In the genomic region with DNA sequence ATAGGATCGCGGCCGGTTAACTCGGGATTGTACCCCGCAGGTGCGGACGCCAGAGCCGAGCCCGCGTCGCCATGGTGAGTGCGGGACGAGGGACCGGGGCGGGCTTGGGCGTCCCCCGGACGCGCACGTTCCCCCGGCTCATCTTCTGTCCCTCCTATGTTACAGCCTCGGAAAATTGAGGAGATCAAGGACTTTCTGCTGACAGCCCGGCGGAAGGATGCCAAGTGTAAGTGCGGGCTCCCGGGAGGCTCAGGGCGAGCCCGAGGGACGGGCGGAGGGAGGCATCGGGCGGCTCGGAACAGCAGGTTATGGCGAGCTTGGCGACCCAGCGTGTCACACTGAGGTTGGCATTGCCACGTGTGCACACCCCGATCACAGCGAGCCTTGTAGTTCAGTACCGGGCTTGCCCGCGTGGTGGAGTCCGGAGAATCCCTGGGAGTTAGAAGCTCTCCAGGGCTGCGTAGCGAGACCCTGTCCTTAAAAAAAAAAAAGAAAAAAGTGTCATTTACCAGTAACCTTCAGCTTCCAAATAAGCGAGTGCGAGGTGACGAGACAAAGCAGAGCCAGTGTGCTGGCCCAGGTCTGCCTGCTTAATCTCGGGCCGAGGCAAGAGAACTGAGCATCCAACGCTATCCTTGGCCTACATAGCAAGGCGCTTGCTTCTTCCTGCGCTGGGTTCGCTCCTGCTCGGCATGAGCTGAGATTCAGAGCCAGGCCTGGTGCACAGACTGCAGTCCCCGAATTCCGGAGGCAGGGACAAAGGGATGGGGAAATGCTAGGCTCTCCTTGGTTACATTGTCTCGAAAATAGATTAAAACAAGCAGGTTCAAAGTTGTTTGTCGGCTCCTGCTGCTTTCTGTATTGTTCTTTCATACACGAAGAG, we compare ENCODE assay signal across 8 mouse cellular contexts. TPM values are rescaled to one million over a fixed set of nuclear protein-coding genes. Genes with fewer than 3 reads are reported as not detected.
DNase-seq lines count a peak whose midpoint lies in the region; ATAC-seq lines count a peak whose summit lies in the region.

No protein-coding gene starts in this region.

- H3K27me3 ChIP-seq in embryonic facial prominence, embryonic 12.5 days: peaks cover 15% of the 10 kb centered on the region; the same call in 1 of the 2 replicates
- H3K27me3 ChIP-seq in limb, embryonic 11.5 days (ENCODE audit: control insufficient read depth, insufficient read depth, low read length): no peaks in the 10 kb centered on the region
- peaks cover 20% of the 10 kb centered on the region for H3K27me3 ChIP-seq in midbrain, embryonic 12.5 days

- under 1% methylated on average over 60 of the region's 60 CpGs for WGBS in embryonic facial prominence, embryonic 12.5 days
- WGBS in limb, embryonic 11.5 days: under 1% methylated on average over 60 of the region's 60 CpGs
- WGBS in midbrain, embryonic 12.5 days: under 1% methylated on average over 59 of the region's 60 CpGs

- DNase-seq in ovary, adult 18-20 months (ENCODE audit: low spot score): peak; percentile 54
- no peak for DNase-seq in ovary, postnatal 10 days (ENCODE audit: low spot score)
- peak; percentile 96 for DNase-seq in heart, adult 11 months
- DNase-seq in kidney, adult 11 months: peak; percentile 67
- peak; percentile 89 for DNase-seq in limb, embryonic 11.5 days (ENCODE audit: low spot score)
- peak; percentile 49 to 70 for DNase-seq in spleen, adult 18-20 months

- H3K36me3 ChIP-seq in embryonic facial prominence, embryonic 12.5 days: peaks cover 36% of the 10 kb centered on the region
- H3K36me3 ChIP-seq in limb, embryonic 11.5 days (ENCODE audit: control insufficient read depth, insufficient read depth, low read length): peaks cover 13% of the 10 kb centered on the region; the same call in 1 of the 2 replicates
- H3K36me3 ChIP-seq in midbrain, embryonic 12.5 days: peaks cover 39% of the 10 kb centered on the region

- peak overlapping the region; percentile 90 for H3K4me3 ChIP-seq in embryonic facial prominence, embryonic 12.5 days
- H3K4me3 ChIP-seq in limb, embryonic 11.5 days (ENCODE audit: low read depth, low read length): peak overlapping the region; percentile 92
- H3K4me3 ChIP-seq in midbrain, embryonic 12.5 days: peak overlapping the region; percentile 77

- peak overlapping the region; percentile 80 for H3K9ac ChIP-seq in embryonic facial prominence, embryonic 12.5 days
- peak overlapping the region; percentile 95 for H3K9ac ChIP-seq in limb, embryonic 11.5 days (ENCODE audit: low read length)
- peak overlapping the region; percentile 94 for H3K9ac ChIP-seq in midbrain, embryonic 12.5 days (replicated peaks)

- no peaks in the 10 kb centered on the region for H3K9me3 ChIP-seq in embryonic facial prominence, embryonic 12.5 days
- H3K9me3 ChIP-seq in limb, embryonic 11.5 days (ENCODE audit: control insufficient read depth, low read length): no peaks in the 10 kb centered on the region
- no peaks in the 10 kb centered on the region for H3K9me3 ChIP-seq in midbrain, embryonic 12.5 days

- H3K4me1 ChIP-seq in embryonic facial prominence, embryonic 12.5 days: peaks cover 16% of the 10 kb centered on the region
- 0 out of 2 replicates have a peak, but pooled peaks cover 4% of the 10 kb centered on the region for H3K4me1 ChIP-seq in limb, embryonic 11.5 days (ENCODE audit: control insufficient read depth, insufficient read depth, low read length)
- peaks cover 27% of the 10 kb centered on the region for H3K4me1 ChIP-seq in midbrain, embryonic 12.5 days

- peak overlapping the region; percentile 93 for H3K27ac ChIP-seq in embryonic facial prominence, embryonic 12.5 days
- H3K27ac ChIP-seq in limb, embryonic 11.5 days (replicated peaks; ENCODE audit: low read depth, low read length): peak overlapping the region; percentile 86
- peak overlapping the region; percentile 89 for H3K27ac ChIP-seq in midbrain, embryonic 12.5 days (replicated peaks)

- peak overlapping the region; percentile 75 for H3K4me2 ChIP-seq in embryonic facial prominence, embryonic 12.5 days (replicated peaks)
- H3K4me2 ChIP-seq in limb, embryonic 11.5 days (ENCODE audit: low read depth, severe bottlenecking): peak overlapping the region; percentile 83
- H3K4me2 ChIP-seq in midbrain, embryonic 12.5 days (replicated peaks): peak overlapping the region; percentile 98

- ATAC-seq in embryonic facial prominence, embryonic 12.5 days (ENCODE audit: insufficient number of reproducible peaks, insufficient read depth, low FRiP score, low TSS enrichment): peak; percentile 23; the same call in 1 of the 2 replicates
- ATAC-seq in limb, embryonic 11.5 days (ENCODE audit: insufficient number of reproducible peaks, low FRiP score, low TSS enrichment, low read depth): peak; percentile 38
- peak; percentile 73 for ATAC-seq in midbrain, embryonic 12.5 days (ENCODE audit: low FRiP score, low read depth)

RNA-seq across cellular contexts. Expression of gene Rpl38, which starts 0.7 kb away (rescaled TPM):
- polyA plus RNA-seq in embryonic facial prominence, embryonic 12.5 days (2016; fragmentation: Nextera tagmentation; extraction: Ambion mirVana): 893 and 953 TPM in 2 replicates
- 1,033 and 1,082 TPM in 2 replicates for polyA plus RNA-seq in limb, embryonic 11.5 days (2014; fragmentation: Nextera tagmentation; extraction: Ambion mirVana)
- polyA plus RNA-seq in midbrain, embryonic 12.5 days (2016; fragmentation: Nextera tagmentation; extraction: Ambion mirVana): 839 and 864 TPM in 2 replicates

RNA-seq across cellular contexts. Expression of gene Ttyh2, which starts 6.2 kb away (rescaled TPM):
- polyA plus RNA-seq in embryonic facial prominence, embryonic 12.5 days (2016; fragmentation: Nextera tagmentation; extraction: Ambion mirVana): 21.6 and 24.5 TPM in 2 replicates
- polyA plus RNA-seq in limb, embryonic 11.5 days (2014; fragmentation: Nextera tagmentation; extraction: Ambion mirVana): 9.5 and 10.0 TPM in 2 replicates
- polyA plus RNA-seq in midbrain, embryonic 12.5 days (2016; fragmentation: Nextera tagmentation; extraction: Ambion mirVana): 12.3 and 15.1 TPM in 2 replicates

RNA-seq across cellular contexts. Expression of gene Dnaic2, which starts 58.2 kb away (rescaled TPM):
- polyA plus RNA-seq in embryonic facial prominence, embryonic 12.5 days (2016; fragmentation: Nextera tagmentation; extraction: Ambion mirVana): 2.0 and 2.2 TPM in 2 replicates
- 0.20 TPM in 1 of 2 replicates, not detected in the other for polyA plus RNA-seq in limb, embryonic 11.5 days (2014; fragmentation: Nextera tagmentation; extraction: Ambion mirVana)
- 1.3 and 2.4 TPM in 2 replicates for polyA plus RNA-seq in midbrain, embryonic 12.5 days (2016; fragmentation: Nextera tagmentation; extraction: Ambion mirVana)

Comparison
In these comparisons a context has a peak if more than half of its experiments do, and no peak if none do; other contexts are left out.
1. ATAC-seq: peak in every context shown above with its lines; median percentile 73 in midbrain, embryonic 12.5 days; 38 in limb, embryonic 11.5 days; 23 in embryonic facial prominence, embryonic 12.5 days.